Mouse (Mus musculus): Measurements from ENCODE around the gene C2cd5.

DNA sequence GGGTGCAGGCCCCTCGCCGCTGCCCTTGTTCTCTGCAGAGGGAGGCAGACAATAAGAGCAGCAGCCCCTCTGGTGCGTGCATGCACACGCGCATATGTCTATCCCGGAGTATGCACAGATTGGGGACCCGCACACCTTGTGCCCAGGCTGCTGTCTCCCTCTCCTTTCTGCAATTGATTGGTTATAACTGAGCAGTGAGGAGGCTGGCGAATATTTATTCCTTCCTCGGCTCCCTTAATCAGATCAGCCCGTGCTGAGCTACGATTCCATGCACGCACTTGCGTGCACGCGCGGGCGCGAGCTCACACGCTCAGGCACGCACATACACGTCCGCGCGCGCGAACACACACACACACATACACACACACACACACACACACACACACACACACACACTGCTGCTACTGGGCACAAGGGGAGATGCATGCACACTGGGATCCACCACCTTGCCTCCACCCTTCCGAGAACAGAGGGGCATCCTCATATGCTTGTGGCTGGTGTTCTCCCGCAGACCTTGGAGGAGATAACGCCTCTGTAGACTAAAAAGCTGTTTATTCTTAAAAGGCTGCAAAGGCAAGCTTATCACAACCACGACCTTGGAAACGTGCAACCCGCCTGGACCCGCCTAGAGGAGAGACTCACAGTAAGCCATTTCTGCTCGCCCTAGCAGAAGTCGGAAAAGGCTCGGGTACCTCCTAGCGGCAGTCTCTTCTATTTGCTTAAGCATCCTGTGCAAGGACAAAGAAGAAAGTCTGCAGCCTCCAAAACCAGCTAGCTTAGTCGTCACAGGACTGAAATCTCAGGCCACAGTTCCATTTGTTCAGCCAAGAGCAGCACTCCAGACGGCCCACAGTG lies 135.2 kb downstream of the C2cd5 start:
- TF ChIP-seq CTCF (IDR thresholded peaks at IDR 0.05; ENCODE audit: insufficient read depth, low read depth, low read length) (0 out of 2 replicates have a peak, but pooled peaks have one; percentile 48), POLR2A (IDR thresholded peaks at IDR 0.05; ENCODE audit: insufficient read depth, low read depth, low read length) (peak; percentile 68; the same call in 1 of the 2 replicates)

All from olfactory bulb, adult 2 months (tissue).